Mouse (Mus musculus) kidney, postnatal 10 days (tissue): Measurements from ENCODE around the gene Mad1l1.

Experiments
- DNase-seq: peaks from one replicate; pipeline ENCODE4 v3.0.0; 2021; ENCODE audit warnings: mixed read lengths

Mad1l1 gene

GRCm38 (mm10) chr5:140210417-140211184 lies 110.8 kb downstream of the Mad1l1 start:
- DNase-seq = no peak

GRCm38 (mm10) chr5:140208743-140209409 lies 112.5 kb downstream of the Mad1l1 start:
- DNase-seq = peak; percentile 75

GRCm38 (mm10) chr5:140206726-140207703 lies 114.3 kb downstream of the Mad1l1 start:
- peak; percentile 41 for DNase-seq

GRCm38 (mm10) chr5:140205991-140206390 lies 115.4 kb downstream of the Mad1l1 start:
- no peak for DNase-seq

- no peak for DNase-seq
Observed at GRCm38 (mm10) chr5:140204465-140204864, 116.9 kb downstream of the Mad1l1 start.

- no peak for DNase-seq
Observed at GRCm38 (mm10) chr5:140204037-140204436, 117.3 kb downstream of the Mad1l1 start.

GRCm38 (mm10) chr5:140202451-140202850 lies 118.9 kb downstream of the Mad1l1 start:
- no peak for DNase-seq

- DNase-seq = no peak
Observed at GRCm38 (mm10) chr5:140201566-140201965, 119.8 kb downstream of the Mad1l1 start.

- DNase-seq = no peak
Observed at GRCm38 (mm10) chr5:140201109-140201508, 120.2 kb downstream of the Mad1l1 start.

GRCm38 (mm10) chr5:140197705-140198104 lies 123.6 kb downstream of the Mad1l1 start:
- DNase-seq = peak; percentile 90

- DNase-seq = no peak
Observed at GRCm38 (mm10) chr5:140196446-140196845, 124.9 kb downstream of the Mad1l1 start.

- DNase-seq = no peak
Observed at GRCm38 (mm10) chr5:140194173-140194572, 127.2 kb downstream of the Mad1l1 start.

GRCm38 (mm10) chr5:140191539-140191938 lies 129.8 kb downstream of the Mad1l1 start:
- DNase-seq = no peak

- DNase-seq = no peak
Observed at GRCm38 (mm10) chr5:140186351-140186750, 135.0 kb downstream of the Mad1l1 start.

- no peak for DNase-seq
Observed at GRCm38 (mm10) chr5:140185757-140186156, 135.6 kb downstream of the Mad1l1 start.

- DNase-seq = no peak
Observed at GRCm38 (mm10) chr5:140183387-140183786, 138.0 kb downstream of the Mad1l1 start.

GRCm38 (mm10) chr5:140182351-140182750 lies 139.0 kb downstream of the Mad1l1 start:
- no peak for DNase-seq

GRCm38 (mm10) chr5:140180016-140180415 lies 141.3 kb downstream of the Mad1l1 start:
- no peak for DNase-seq

GRCm38 (mm10) chr5:140178058-140178690 lies 143.2 kb downstream of the Mad1l1 start:
- peak; percentile 46 for DNase-seq

GRCm38 (mm10) chr5:140177582-140177981 lies 143.8 kb downstream of the Mad1l1 start:
- no peak for DNase-seq

GRCm38 (mm10) chr5:140176370-140176769 lies 145.0 kb downstream of the Mad1l1 start:
- no peak for DNase-seq

- no peak for DNase-seq
Observed at GRCm38 (mm10) chr5:140174814-140175490, 146.4 kb downstream of the Mad1l1 start.
